Mouse (Mus musculus): ENCODE results near the gene Slc18b1. TPM values are rescaled to one million over a fixed set of nuclear protein-coding genes. Genes with fewer than 3 reads are reported as not detected.

Slc18b1 gene
- total and polyA plus RNA-seq, 3 experiments = not detected

GRCm38 (mm10) chr10:23839368-23839767, 42.6 kb downstream of the Slc18b1 start:
- Histone ChIP-seq H3K27ac (ENCODE audit: control insufficient read depth, low read depth, low read length) (no peak overlapping the region), H3K27me3 (ENCODE audit: control insufficient read depth in 1 of 2, insufficient read depth in 2 of 2, low read length in 2 of 2) (peaks cover 0 to 1% of the 10 kb centered on the region in 2 experiments; a peak in 1 of 4 replicates), H3K36me3 (ENCODE audit: control insufficient read depth in 1 of 2, insufficient read depth in 2 of 2, low read length in 2 of 2) (no peaks in the 10 kb centered on the region), H3K4me1 (ENCODE audit: control insufficient read depth in 1 of 2, insufficient read depth in 2 of 2, low read length in 2 of 2) (no peaks in the 10 kb centered on the region), H3K9me3 (replicated peaks; ENCODE audit: insufficient read depth, low read length) (no peaks in the 10 kb centered on the region), H3K4me3 (ENCODE audit: control insufficient read depth in 1 of 2, insufficient read depth in 1 of 2, low read depth in 2 of 2, low read length in 2 of 2) (no peak overlapping the region), H3K9ac (ENCODE audit: control insufficient read depth, low read depth, low read length, poor library complexity, severe bottlenecking) (no peak overlapping the region), H3K79me2 (ENCODE audit: control insufficient read depth, insufficient read depth, low read length, poor library complexity) (no peaks in the 10 kb centered on the region)
- TF ChIP-seq CHD2 (IDR thresholded peaks at IDR 0.05; ENCODE audit: low read length) (no peak), NRF1 (IDR thresholded peaks at IDR 0.05; ENCODE audit: insufficient read depth, low read depth, low read length, poor library complexity, severe bottlenecking) (no peak), USF1 (IDR thresholded peaks at IDR 0.05; ENCODE audit: low read depth, low read length) (no peak), CTCF (IDR thresholded peaks at IDR 0.05 in 2 of 3, conservative IDR thresholded peaks at IDR 0.05 in 1 of 3; ENCODE audit: control insufficient read depth in 1 of 3, insufficient read depth in 1 of 3, low read depth in 2 of 3, low read length in 3 of 3, poor library complexity in 1 of 3, severe bottlenecking in 1 of 3) (no peak), SMC3 (IDR thresholded peaks at IDR 0.05; ENCODE audit: low read depth, low read length) (no peak), RCOR1 (IDR thresholded peaks at IDR 0.05; ENCODE audit: low read depth, low read length) (no peak), MYC (IDR thresholded peaks at IDR 0.05; ENCODE audit: low read depth, low read length) (no peak), EP300 (IDR thresholded peaks at IDR 0.05; ENCODE audit: low read depth in 1 of 2, low read length in 2 of 2) (no peak), ZC3H11A (IDR thresholded peaks at IDR 0.05; ENCODE audit: low read depth, low read length) (no peak), POLR2A (IDR thresholded peaks at IDR 0.05; ENCODE audit: control insufficient read depth in 1 of 2, insufficient read depth in 1 of 2, low read depth in 1 of 2, low read length in 2 of 2, poor library complexity in 1 of 2) (no peak), MYB (IDR thresholded peaks at IDR 0.05; ENCODE audit: low read depth, low read length) (no peak)
- DNase-seq (ENCODE audit: low read depth, low spot score) = no peak

DNA sequence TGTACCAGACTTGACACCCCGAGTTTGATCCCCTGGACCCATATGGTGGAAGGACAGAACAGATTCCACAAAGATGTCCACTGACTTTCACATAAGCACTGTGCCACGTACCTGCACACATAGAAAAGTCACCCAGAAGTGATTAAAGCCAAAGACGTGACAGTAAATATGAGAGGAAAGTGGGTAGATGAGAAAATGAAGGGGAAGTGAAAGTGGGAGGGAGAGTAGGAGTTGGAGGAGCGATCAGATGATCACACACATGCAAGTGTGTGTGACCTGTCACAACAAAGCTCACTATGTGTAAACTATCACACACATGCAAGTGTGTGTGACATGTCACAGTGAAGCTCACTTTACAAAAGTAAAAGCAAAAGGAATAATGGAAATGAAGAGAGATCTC, 43.7 kb downstream of the Slc18b1 start:
- no peak for TF ChIP-seq MEF2A (IDR thresholded peaks at IDR 0.05; ENCODE audit: extremely low read depth, insufficient replicate concordance, low read depth, low read length, poor library complexity, severe bottlenecking)
- TF ChIP-seq ZC3H11A (IDR thresholded peaks at IDR 0.05; ENCODE audit: low read depth, low read length) = no peak
- no peak for TF ChIP-seq CHD2 (IDR thresholded peaks at IDR 0.05; ENCODE audit: low read length)
- no peak for TF ChIP-seq ZNF384 (IDR thresholded peaks at IDR 0.05; ENCODE audit: low read depth, low read length)
- no peak for TF ChIP-seq MYB (IDR thresholded peaks at IDR 0.05; ENCODE audit: low read depth, low read length)
- no peak for TF ChIP-seq SMC3 (IDR thresholded peaks at IDR 0.05; ENCODE audit: low read depth, low read length)
- TF ChIP-seq GATA1 (IDR thresholded peaks at IDR 0.05; ENCODE audit: low read depth, low read length) = no peak
- TF ChIP-seq POLR2AphosphoS2 (IDR thresholded peaks at IDR 0.05; ENCODE audit: low read length) = no peak
- TF ChIP-seq ELF1 (IDR thresholded peaks at IDR 0.05; ENCODE audit: low read depth, low read length) = no peak
- TF ChIP-seq MAX (IDR thresholded peaks at IDR 0.05; ENCODE audit: low read length) = no peak
- TF ChIP-seq USF2 (IDR thresholded peaks at IDR 0.05; ENCODE audit: borderline replicate concordance in 1 of 2, insufficient read depth in 1 of 2, low read depth in 1 of 2, low read length in 2 of 2) = no peak
- TF ChIP-seq HCFC1 (IDR thresholded peaks at IDR 0.05; ENCODE audit: low read depth, low read length) = no peak
- no peak for TF ChIP-seq TAL1 (IDR thresholded peaks at IDR 0.05; ENCODE audit: low read length)
- Histone ChIP-seq H3K4me1 (ENCODE audit: control insufficient read depth in 1 of 2, insufficient read depth in 2 of 2, low read length in 2 of 2) (no peaks in the 10 kb centered on the region), H3K27ac (ENCODE audit: control insufficient read depth, low read depth, low read length) (no peak overlapping the region), H3K27me3 (ENCODE audit: control insufficient read depth in 1 of 2, insufficient read depth in 2 of 2, low read length in 2 of 2) (peaks cover 0 to 1% of the 10 kb centered on the region in 2 experiments; a peak in 1 of 4 replicates), H3K4me3 (ENCODE audit: control insufficient read depth in 1 of 2, insufficient read depth in 1 of 2, low read depth in 2 of 2, low read length in 2 of 2) (peak overlapping the region in 1 of 2 experiments; percentile 35; a peak in 2 of 4 replicates), H3K36me3 (ENCODE audit: control insufficient read depth in 1 of 2, insufficient read depth in 2 of 2, low read length in 2 of 2) (no peaks in the 10 kb centered on the region), H3K9me3 (replicated peaks; ENCODE audit: insufficient read depth, low read length) (no peaks in the 10 kb centered on the region), H3K79me2 (ENCODE audit: control insufficient read depth, insufficient read depth, low read length, poor library complexity) (no peaks in the 10 kb centered on the region), H3K9ac (ENCODE audit: control insufficient read depth, low read depth, low read length, poor library complexity, severe bottlenecking) (no peak overlapping the region)
- DNase-seq (ENCODE audit: low read depth, low spot score) = no peak
